Mouse (Mus musculus) limb, embryonic 15.5 days (tissue): ENCODE results near the gene Siae. TPM values are rescaled to one million over a fixed set of nuclear protein-coding genes. Genes with fewer than 3 reads are reported as not detected.

Experiments used
- ATAC-seq: fragments of 200-750 bp; cut with Nextera tagmentation; 2 replicates; pipeline ENCODE4 v1.8.0; 2017; ENCODE audit warnings: low read depth, moderate TSS enrichment; ENCODE audit not compliant: insufficient number of reproducible peaks, low FRiP score, low TSS enrichment
- H3K27ac ChIP-seq: fragments of 300-500 bp; sonication (generic); 2 replicates; pipeline ENCODE4 v1.5.1; 2015; ENCODE audit warnings: moderate library complexity, mild to moderate bottlenecking, inconsistent platforms
- H3K27me3 ChIP-seq: fragments of 300-500 bp; sonication (generic); 2 replicates; pipeline ENCODE4 v1.6.1; 2015; ENCODE audit warnings: inconsistent platforms
- H3K36me3 ChIP-seq: fragments of 300-500 bp; sonication (generic); 2 replicates; pipeline ENCODE4 v1.6.1; 2015; ENCODE audit warnings: inconsistent platforms
- H3K4me1 ChIP-seq: fragments of 300-500 bp; sonication (generic); 2 replicates; pipeline ENCODE4 v1.6.1; 2015; ENCODE audit warnings: inconsistent platforms
- H3K4me2 ChIP-seq: fragments of 300-500 bp; sonication (generic); 2 replicates; pipeline ENCODE4 v1.6.1; 2015; ENCODE audit warnings: mild to moderate bottlenecking, inconsistent platforms
- H3K4me3 ChIP-seq: fragments of 300-500 bp; sonication (generic); 2 replicates; pipeline ENCODE4 v1.5.1; 2015; ENCODE audit warnings: mild to moderate bottlenecking, inconsistent platforms
- H3K9ac ChIP-seq: fragments of 300-500 bp; sonication (generic); 2 replicates; pipeline ENCODE4 v1.6.1; 2015; ENCODE audit warnings: inconsistent platforms
- H3K9me3 ChIP-seq: fragments of 300-500 bp; sonication (generic); 2 replicates; pipeline ENCODE4 v1.6.1; 2016; ENCODE audit warnings: inconsistent platforms
- WGBS: fragments of 180-500 bp; shearing (Covaris S2); methylation state at CpG from one replicate; pipeline ENCODE4 v1.1.7; 2015; 5-methylcytosine and 5-hydroxymethylcytosine counted together
- polyA plus RNA-seq: library from polyadenylated mRNA; unstranded; fragments of >200 nt; fragmentation: Nextera tagmentation; extraction: Ambion mirVana; gene quantifications from 2 replicates; pipeline ENCODE4 v1.2.1, GENCODE M21; 2015

Gene Siae
- polyA plus RNA-seq: 9.9 and 13.1 TPM in 2 replicates

DNA sequence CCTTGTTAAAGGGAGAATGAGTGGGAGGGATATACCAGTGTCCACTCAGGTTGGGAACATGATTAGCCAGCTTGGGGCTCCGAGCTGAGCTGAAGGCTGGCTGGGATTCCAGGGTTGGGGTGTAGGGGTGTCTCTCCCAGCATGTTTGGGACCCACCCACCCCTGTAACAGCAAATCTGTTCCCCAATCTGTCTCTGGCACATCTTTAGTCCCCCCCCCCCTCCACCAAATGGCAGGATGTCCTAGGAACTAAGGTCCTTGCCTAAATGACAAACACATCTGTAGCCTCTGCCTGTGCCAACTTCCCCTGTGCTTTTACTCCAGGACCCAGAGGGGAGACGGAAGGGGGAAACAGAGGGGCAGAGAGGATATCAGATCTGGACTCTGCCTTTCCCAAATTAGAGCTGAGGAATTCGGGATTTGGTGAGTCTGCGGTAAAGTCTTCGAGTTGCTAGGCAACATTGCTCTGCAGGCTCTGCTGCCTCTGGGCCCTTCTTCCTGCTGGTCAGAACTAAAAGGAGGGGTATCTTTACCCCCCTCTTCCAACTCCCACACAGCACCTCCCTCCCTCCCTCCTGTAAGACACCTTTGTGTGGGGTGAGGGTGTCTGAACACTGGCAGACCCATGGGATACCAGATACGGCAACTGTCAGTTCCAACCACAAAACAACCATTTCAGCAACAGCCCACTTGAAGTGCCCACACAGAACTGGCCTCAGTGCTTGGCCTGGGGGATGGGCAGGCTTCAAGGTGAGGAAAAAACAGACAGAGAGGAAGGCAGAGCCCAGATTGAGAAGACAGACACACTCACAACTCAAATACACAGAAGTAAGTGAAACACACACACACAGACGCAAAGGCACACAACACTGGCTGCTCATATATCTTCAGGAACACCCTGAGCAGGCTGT, at the start of gene Siae:
Gene Siae, plus strand, starts transcription at position 861 of the 911 bp plus-strand sequence.
- Histone ChIP-seq H3K27ac (no peak within 1 kb of the TSS), H3K4me2 (no peak within 1 kb of the TSS), H3K9ac (no peak within 1 kb of the TSS), H3K4me3 (no peak within 1 kb of the TSS), H3K36me3 (no peaks in the 10 kb centered on the region), H3K4me1 (peaks cover 21% of the 10 kb centered on the region), H3K9me3 (no peaks in the 10 kb centered on the region), H3K27me3 (peaks cover 45% of the 10 kb centered on the region)
- 31% methylated on average over 7 of the region's 7 CpGs for WGBS
- no peak for ATAC-seq

DNA sequence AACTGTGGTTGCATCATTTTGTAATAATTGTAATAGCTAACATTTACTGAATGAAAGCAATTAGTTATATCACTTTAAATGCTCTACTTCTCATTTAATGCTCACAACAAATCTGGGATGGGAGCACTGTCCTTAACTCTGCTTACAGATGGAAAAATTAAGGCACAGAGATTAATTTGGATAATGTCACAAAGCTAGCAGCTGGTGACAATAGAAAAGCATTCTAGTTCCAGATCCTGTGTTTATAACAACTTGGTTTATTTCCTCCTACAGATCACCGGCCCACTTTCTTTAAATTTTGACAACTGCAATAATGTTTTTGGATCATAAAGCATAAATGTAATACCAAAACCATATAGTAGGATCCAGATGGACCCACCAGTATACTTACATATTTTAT, 49.5 kb upstream of the Siae start:
- Histone ChIP-seq H3K9me3 (no peaks in the 10 kb centered on the region), H3K4me2 (no peak overlapping the region), H3K27ac (no peak overlapping the region), H3K27me3 (no peaks in the 10 kb centered on the region), H3K9ac (no peak overlapping the region), H3K36me3 (no peaks in the 10 kb centered on the region), H3K4me3 (no peak overlapping the region), H3K4me1 (no peaks in the 10 kb centered on the region)
- no peak for ATAC-seq
- 70% methylated on average over 1 of the region's 1 CpGs for WGBS

DNA sequence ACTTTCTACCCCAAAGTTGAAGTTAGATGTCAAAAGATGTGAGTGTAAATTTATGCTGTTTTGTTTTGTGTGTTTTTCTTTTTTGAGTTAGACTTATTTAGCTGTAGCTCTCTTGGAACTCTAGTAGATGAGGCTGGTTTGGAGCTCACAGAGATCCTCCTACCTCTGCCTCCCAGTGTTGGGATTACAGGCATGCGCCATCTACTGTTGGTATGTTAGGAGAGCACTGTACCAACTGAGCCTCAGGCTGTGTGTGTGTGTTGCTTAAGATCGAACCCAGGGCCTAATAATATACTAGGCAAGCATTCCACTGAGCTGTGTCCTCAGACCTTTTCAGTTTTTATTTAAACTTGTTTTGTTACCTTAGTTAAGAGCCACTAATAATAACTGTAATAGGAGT, 43.4 kb upstream of the Siae start:
- Histone ChIP-seq H3K27me3 (no peaks in the 10 kb centered on the region), H3K4me1 (no peaks in the 10 kb centered on the region), H3K9me3 (no peaks in the 10 kb centered on the region), H3K4me2 (no peak overlapping the region), H3K9ac (no peak overlapping the region), H3K27ac (no peak overlapping the region), H3K36me3 (no peaks in the 10 kb centered on the region), H3K4me3 (no peak overlapping the region)
- no peak for ATAC-seq
- WGBS: 89% methylated on average over 2 of the region's 2 CpGs

DNA sequence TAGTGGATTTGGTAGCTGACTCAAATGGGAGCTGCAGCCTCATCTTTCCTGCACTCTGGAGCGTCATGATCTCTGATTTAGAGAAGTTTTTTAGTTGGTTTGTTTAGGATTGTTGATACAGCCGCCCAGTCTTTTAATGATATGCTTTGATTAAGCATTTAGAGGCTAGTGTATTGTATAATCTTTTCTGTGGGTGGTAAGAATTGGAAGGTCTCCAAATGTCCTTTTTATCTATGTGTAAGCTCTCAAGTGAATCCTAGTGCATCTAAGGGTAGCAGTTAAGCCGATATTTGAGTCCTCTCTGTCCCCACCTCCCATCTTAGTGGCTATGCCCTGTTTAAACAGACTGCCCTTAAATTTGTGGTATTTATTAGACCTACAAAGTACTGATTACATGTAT, 41.0 kb upstream of the Siae start:
- 84% methylated on average over 3 of the region's 3 CpGs for WGBS
- Histone ChIP-seq H3K36me3 (peaks cover 8% of the 10 kb centered on the region; the same call in 1 of the 2 replicates), H3K9ac (no peak overlapping the region), H3K4me1 (no peaks in the 10 kb centered on the region), H3K27ac (no peak overlapping the region), H3K9me3 (no peaks in the 10 kb centered on the region), H3K4me2 (no peak overlapping the region), H3K4me3 (no peak overlapping the region), H3K27me3 (no peaks in the 10 kb centered on the region)
- no peak for ATAC-seq

DNA sequence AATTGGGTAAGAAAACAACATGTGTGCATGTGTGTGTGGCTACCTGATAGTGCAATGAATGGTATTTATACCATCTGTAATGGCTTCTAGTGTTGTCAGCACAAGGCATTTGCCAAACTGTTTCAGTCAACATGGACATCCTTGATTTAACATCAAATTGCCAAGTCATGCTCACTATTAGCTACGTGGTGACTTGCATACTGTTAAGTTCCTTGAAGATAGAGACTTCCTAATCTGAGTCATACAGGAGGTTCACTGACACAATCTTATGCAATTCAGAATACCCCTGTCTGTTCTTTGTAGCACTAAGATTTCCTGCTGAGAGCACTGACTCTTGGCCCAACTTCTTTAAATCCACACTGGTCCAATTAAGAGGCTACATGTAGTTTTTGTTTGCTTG, 38.0 kb upstream of the Siae start:
- Histone ChIP-seq H3K4me2 (no peak overlapping the region), H3K27me3 (no peaks in the 10 kb centered on the region), H3K36me3 (peaks cover 32% of the 10 kb centered on the region), H3K9me3 (no peaks in the 10 kb centered on the region), H3K27ac (no peak overlapping the region), H3K4me1 (no peaks in the 10 kb centered on the region), H3K9ac (no peak overlapping the region), H3K4me3 (no peak overlapping the region)
- 83% methylated on average over 1 of the region's 1 CpGs for WGBS
- ATAC-seq: no peak

DNA sequence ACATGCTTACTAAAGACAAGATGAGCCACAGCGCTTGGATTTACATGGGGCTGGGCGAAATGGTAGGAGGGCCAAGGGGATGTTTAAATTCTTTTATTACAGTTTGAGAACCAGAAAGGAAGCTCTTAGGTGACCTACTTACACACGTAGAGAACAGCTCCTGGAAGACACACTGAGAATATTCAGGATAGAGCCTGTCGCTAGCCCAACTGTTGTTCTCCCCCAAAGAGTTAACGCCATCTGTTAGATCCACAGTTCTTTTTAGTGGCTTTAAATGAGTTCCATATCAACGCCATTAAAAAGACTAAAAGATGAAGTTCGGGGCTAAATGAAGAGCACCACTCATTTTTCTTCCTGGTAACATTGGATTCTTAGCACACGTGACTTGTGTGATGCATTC, 36.5 kb upstream of the Siae start:
- H3K36me3 ChIP-seq: peaks cover 43% of the 10 kb centered on the region
- no peaks in the 10 kb centered on the region for H3K9me3 ChIP-seq
- H3K4me2 ChIP-seq: no peak overlapping the region
- H3K27me3 ChIP-seq: no peaks in the 10 kb centered on the region
- H3K4me1 ChIP-seq: no peaks in the 10 kb centered on the region
- no peak for ATAC-seq
- no peak overlapping the region for H3K4me3 ChIP-seq
- H3K27ac ChIP-seq: no peak overlapping the region
- 88% methylated on average over 8 of the region's 8 CpGs for WGBS
- no peak overlapping the region for H3K9ac ChIP-seq

DNA sequence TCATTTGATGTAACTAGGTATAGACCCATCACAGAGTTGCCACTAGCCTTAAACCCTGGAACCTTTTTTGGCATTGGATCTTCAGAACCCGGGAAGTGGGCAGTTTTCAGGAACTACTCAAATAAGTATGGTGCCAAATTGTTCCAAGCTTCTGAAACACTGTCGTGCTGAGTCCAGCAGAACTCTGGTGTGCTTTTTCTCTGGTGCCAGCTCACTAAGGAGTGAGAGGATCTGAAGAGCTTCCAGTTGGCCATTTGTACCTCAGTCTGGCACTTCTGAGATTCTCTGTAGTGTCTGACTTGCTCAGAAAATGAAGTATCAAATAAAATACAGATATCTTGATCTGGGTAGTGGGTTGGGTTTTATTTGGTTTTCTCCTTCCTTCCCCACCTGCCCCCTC, 35.5 kb upstream of the Siae start:
- no peak overlapping the region for H3K27ac ChIP-seq
- no peak overlapping the region for H3K4me3 ChIP-seq
- no peaks in the 10 kb centered on the region for H3K9me3 ChIP-seq
- no peak overlapping the region for H3K9ac ChIP-seq
- H3K4me1 ChIP-seq: no peaks in the 10 kb centered on the region
- no peaks in the 10 kb centered on the region for H3K27me3 ChIP-seq
- WGBS: 86% methylated on average over 2 of the region's 2 CpGs
- no peak overlapping the region for H3K4me2 ChIP-seq
- no peak for ATAC-seq
- H3K36me3 ChIP-seq: peaks cover 43% of the 10 kb centered on the region

DNA sequence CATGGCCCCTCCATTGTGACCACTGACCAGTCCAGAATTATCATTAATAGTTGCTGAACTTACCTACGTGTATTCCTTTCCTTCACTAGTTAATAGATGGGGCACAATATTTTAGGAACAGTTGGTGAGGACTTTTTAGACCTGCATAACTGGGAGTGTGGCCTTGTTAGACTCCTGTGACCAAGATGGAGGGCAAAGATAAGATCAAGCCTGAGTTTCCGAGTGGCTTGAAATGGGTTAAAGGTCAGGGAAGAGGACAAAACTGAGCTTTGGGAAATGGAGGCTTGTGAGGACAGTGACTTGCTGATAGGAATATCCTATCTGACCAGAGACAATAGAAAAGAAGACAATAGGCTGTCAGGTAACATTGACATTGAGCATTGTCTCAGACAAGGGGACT, 30.0 kb upstream of the Siae start:
- no peaks in the 10 kb centered on the region for H3K9me3 ChIP-seq
- H3K4me1 ChIP-seq: peaks cover 23% of the 10 kb centered on the region
- WGBS: 82% methylated on average over 2 of the region's 2 CpGs
- peaks cover 30% of the 10 kb centered on the region for H3K36me3 ChIP-seq
- H3K4me2 ChIP-seq: no peak overlapping the region
- H3K9ac ChIP-seq: no peak overlapping the region
- H3K4me3 ChIP-seq: no peak overlapping the region
- no peak for ATAC-seq
- no peak overlapping the region for H3K27ac ChIP-seq
- H3K27me3 ChIP-seq: peaks cover 53% of the 10 kb centered on the region

DNA sequence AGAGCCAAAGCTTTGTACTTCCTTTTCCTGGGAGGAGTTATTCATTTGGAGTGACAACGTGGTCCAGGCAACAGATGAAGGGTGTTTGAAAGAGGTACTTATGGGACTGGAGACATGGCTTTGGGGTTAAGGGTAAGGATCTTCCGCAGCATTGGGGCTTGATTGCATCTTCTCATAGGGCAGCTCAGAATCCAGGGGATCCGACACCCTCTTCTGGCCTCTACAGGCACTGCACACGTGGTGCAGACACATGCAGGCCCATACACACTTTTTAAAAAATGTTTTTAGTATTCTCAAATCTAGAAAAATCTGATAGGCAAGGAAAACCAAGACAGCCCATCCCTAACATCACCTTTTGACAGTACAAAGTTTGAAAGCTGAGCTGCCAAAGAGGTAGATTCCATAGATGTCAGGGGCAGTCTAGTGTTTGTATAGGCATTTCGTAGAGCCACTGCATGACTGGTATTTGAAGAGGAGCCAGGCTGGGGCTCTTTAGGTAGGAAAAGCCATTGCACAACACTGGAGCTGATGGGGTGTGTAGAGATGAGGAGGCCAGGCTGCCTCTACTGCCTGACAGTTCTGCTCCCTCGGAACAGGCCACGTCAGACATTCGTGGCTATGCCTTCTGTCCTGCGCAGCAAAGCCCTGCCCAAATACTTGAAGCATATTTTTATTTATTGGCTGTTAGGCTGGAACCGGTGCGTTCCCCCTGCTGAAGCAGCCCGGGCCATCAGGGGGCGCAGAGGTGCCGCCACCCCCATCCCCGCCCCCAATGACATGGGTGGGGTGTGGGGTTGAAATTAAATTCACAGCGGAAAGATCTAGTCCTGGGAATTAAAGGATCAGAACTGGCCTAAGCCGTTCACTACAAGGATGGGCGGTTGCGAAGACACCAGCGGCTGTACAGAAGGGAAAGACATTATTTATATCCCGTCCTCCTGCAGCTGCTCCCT, 28.8 kb upstream of the Siae start:
- no peaks in the 10 kb centered on the region for H3K9me3 ChIP-seq
- H3K4me1 ChIP-seq: peaks cover 33% of the 10 kb centered on the region
- no peak for ATAC-seq
- H3K27ac ChIP-seq: no peak overlapping the region
- H3K9ac ChIP-seq: no peak overlapping the region
- WGBS: 22% methylated on average over 21 of the region's 21 CpGs
- peaks cover 65% of the 10 kb centered on the region for H3K27me3 ChIP-seq
- peak overlapping the region; percentile 25 for H3K4me2 ChIP-seq
- 0 out of 2 replicates have a peak overlapping the region, but pooled peaks have one; percentile 0 for H3K4me3 ChIP-seq
- H3K36me3 ChIP-seq: peaks cover 21% of the 10 kb centered on the region

DNA sequence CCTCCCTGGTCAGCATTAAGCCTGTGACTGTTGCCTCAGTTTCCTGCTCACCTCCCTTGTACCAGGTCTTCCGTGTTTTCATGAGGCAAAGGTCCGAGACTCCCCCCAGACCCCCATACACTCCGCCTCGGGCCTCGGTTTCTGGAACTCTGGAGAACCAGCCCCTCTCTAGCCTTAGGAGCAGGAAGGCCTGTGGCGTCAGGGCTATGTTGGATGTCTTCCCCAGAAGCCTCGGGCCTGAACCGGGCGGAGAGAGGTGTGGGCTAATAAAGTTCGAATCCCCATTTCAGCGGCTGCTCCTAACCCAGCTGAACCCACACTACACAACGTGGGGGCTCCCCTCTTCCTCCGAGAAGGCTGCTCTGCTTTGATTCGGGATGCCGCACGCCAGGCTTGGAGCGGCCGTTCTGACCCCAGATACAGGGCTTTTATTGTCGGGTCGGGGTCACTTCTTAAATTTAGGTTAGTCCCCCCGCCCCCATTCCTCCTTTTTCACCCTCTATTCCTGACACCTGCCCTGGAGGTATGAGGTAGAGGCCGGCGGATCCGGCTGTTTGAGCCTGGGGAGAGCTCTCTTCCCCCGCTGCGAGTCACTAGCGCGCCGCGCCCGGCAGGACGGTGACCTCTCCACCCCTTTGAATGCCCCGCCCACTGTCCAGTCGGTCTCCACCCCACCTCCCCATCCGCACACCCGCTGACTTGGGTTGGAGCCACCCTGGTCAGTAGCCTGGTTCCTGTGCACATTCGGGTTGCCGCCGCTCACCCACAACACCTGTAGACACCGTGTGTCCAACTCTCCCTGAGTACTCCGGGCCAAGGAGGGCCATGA, 27.9 kb upstream of the Siae start, which contains the start of gene Esam:
Gene Esam, plus strand, starts transcription at position 683 of the 829 bp plus-strand sequence.
- Histone ChIP-seq H3K9me3 (no peaks in the 10 kb centered on the region), H3K9ac (no peak within 1 kb of the TSS), H3K4me1 (peaks cover 33% of the 10 kb centered on the region), H3K36me3 (peaks cover 14% of the 10 kb centered on the region), H3K27ac (peak within 1 kb of the TSS; percentile 38; the same call in 1 of the 2 replicates), H3K27me3 (peaks cover 70% of the 10 kb centered on the region), H3K4me3 (peak within 1 kb of the TSS; percentile 33), H3K4me2 (peak within 1 kb of the TSS; percentile 25)
- WGBS: 7% methylated on average over 41 of the region's 41 CpGs
- no peak for ATAC-seq
